Mouse (Mus musculus) liver, embryonic 14.5 days (tissue): ENCODE measurements around the gene Ccdc185. TPM values are rescaled to one million over a fixed set of nuclear protein-coding genes. Genes with fewer than 3 reads are reported as not detected.
A peak's percentile ranks its signal among the peaks of the same experiment; 100 is the strongest.

Source experiments
- ATAC-seq: fragments of 200-750 bp; cut with Nextera tagmentation; 2 replicates; pipeline ENCODE4 v1.8.0; 2017; ENCODE audit warnings: moderate number of reproducible peaks, mild to moderate bottlenecking, moderate library complexity; ENCODE audit not compliant: insufficient read depth
- DNase-seq, 3 experiments: peaks; one replicate each; pipeline ENCODE4 v3.0.0-alpha.2; 2012 to 2013; ENCODE audit warnings: low read depth in 3 of 3, low spot score in 3 of 3
- H3K27ac ChIP-seq: fragments of 300-500 bp; sonication (generic); 2 replicates; pipeline ENCODE4 v1.5.1; 2014; ENCODE audit warnings: moderate library complexity, mild to moderate bottlenecking, control low read depth, inconsistent platforms
- H3K27me3 ChIP-seq: fragments of 300-500 bp; sonication (generic); 2 replicates; pipeline ENCODE4 v1.6.1; 2014; ENCODE audit warnings: mild to moderate bottlenecking, low read length, moderate library complexity; ENCODE audit not compliant: control insufficient read depth, insufficient read depth
- H3K36me3 ChIP-seq: fragments of 300-500 bp; sonication (generic); replicated peaks from 2 replicates; pipeline ENCODE4 v1.6.1; 2014; ENCODE audit warnings: low read depth; ENCODE audit not compliant: control insufficient read depth, insufficient read depth
- H3K4me1 ChIP-seq, 2 experiments: fragments of 200-500 bp in 1 of 2; fragments of 300-500 bp in 1 of 2; sonication (generic) in 1 of 2; replicated peaks; 2 replicates each; pipeline ENCODE4 v1.6.1; 2012 to 2014; ENCODE audit warnings: antibody characterized with exemption in 1 of 2, inconsistent platforms in 1 of 2, low read length in 1 of 2; ENCODE audit not compliant: control insufficient read depth in 2 of 2, insufficient read depth in 2 of 2
- H3K4me2 ChIP-seq: fragments of 300-500 bp; sonication (generic); 2 replicates; pipeline ENCODE4 v1.6.1; 2014; ENCODE audit warnings: low read depth, mild to moderate bottlenecking, control low read depth, moderate library complexity
- H3K4me3 ChIP-seq, 2 experiments: fragments of 200-500 bp in 1 of 2; fragments of 300-500 bp in 1 of 2; sonication (generic) in 1 of 2; 2 replicates each; pipeline ENCODE4 v1.5.1; 2012 to 2014; ENCODE audit warnings: low read depth in 2 of 2, low read length in 2 of 2, mild to moderate bottlenecking in 2 of 2, control low read depth in 1 of 2, inconsistent platforms in 1 of 2, moderate library complexity in 1 of 2; ENCODE audit not compliant: insufficient read depth in 1 of 2
- H3K9ac ChIP-seq: fragments of 300-500 bp; sonication (generic); replicated peaks from 2 replicates; pipeline ENCODE4 v1.6.1; 2014; ENCODE audit warnings: mild to moderate bottlenecking, control low read depth, moderate library complexity
- H3K9me3 ChIP-seq: fragments of 300-500 bp; sonication (generic); 2 replicates; pipeline ENCODE4 v1.6.1; 2016; ENCODE audit warnings: low read length, mixed read lengths; ENCODE audit not compliant: control insufficient read depth
- CTCF ChIP-seq: IDR thresholded peaks from 2 replicates; pipeline ENCODE4 v1.5.1; 2016; ENCODE audit warnings: antibody characterized with exemption, low read depth, control low read depth
- EP300 ChIP-seq: IDR thresholded peaks from 2 replicates; pipeline ENCODE4 v1.6.1; 2016; ENCODE audit warnings: antibody characterized with exemption, low read depth
- WGBS: fragments of 180-500 bp; shearing (Covaris S2); extraction: QIAGEN DNeasy Blood & Tissue Kit; methylation state at CpG from one replicate; pipeline ENCODE4 v1.1.7; 2014; ENCODE audit not compliant: insufficient replicate concordance; 5-methylcytosine and 5-hydroxymethylcytosine counted together
- polyA plus RNA-seq, 2 experiments: library from polyadenylated mRNA; depleted of rRNA in 1 of 2; stranded (reverse) in 1 of 2; unstranded in 1 of 2; fragments of >200 nt; fragmentation: Nextera tagmentation in 1 of 2; extraction: Ambion mirVana in 1 of 2; gene quantifications; 2 replicates each; pipeline versions ENCODE4 v1.2.1 to v1.2.3; 2012 to 2014

Gene Ccdc185
- polyA plus RNA-seq, 2 experiments: not detected

DNA sequence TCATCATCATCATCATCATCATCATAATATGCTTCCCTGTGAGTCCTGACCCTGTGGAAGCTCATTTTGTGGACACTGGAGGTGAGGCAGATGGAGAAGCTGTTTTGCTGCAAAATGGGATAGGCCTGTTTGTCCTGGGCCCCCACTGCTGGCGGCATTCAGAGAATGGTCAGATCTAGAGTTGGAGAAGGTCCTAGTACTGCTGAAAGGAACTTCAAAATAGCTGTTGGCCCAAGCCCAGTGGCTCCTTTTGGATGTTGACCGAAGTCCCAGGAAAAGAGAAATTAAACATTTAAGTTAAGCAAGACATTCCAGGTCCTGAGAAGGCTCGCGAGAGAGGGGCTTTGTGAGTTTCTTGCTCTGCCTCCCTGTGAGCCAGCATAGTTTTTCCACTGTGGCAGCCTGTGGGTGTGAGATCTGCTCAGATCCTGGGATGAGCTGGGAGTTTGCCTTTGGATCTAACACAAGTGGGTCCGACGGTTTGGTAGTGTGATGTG is 30.1 kb upstream of the Ccdc185 start:
- H3K4me2 ChIP-seq: no peak overlapping the region
- no peaks in the 10 kb centered on the region for H3K36me3 ChIP-seq
- WGBS: 71% methylated on average over 6 of the region's 6 CpGs
- H3K27me3 ChIP-seq: no peaks in the 10 kb centered on the region
- H3K27ac ChIP-seq: no peak overlapping the region
- TF ChIP-seq EP300 (no peak), CTCF (no peak)
- no peaks in the 10 kb centered on the region for H3K4me1 ChIP-seq
- DNase-seq (no peak), ATAC-seq (no peak)
- no peaks in the 10 kb centered on the region for H3K9me3 ChIP-seq
- no peak overlapping the region for H3K4me3 ChIP-seq
- H3K9ac ChIP-seq: no peak overlapping the region

DNA sequence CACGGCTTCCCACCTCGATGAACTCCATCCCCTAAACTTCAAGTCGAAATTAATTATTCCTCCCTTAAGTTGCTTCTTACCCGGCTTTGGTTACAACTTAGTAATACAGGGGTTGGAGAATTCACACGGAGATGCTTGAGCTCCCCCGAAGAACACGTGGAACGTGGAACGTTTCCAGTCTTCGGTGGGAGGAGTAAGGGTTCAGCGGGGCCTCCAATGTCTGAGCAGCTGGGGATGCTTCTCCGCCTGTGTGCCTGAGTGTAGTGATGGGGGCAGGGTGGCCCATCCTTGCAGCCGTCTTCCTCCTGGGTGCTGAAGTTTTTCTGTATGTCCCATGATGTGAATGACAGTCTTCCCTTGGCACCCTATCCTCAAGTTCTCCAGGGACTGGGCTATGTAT is 29.2 kb upstream of the Ccdc185 start:
- H3K4me3 ChIP-seq: no peak overlapping the region
- WGBS: 63% methylated on average over 13 of the region's 13 CpGs
- no peak overlapping the region for H3K9ac ChIP-seq
- TF ChIP-seq CTCF: no peak
- TF ChIP-seq EP300: no peak
- H3K4me2 ChIP-seq: no peak overlapping the region
- H3K36me3 ChIP-seq: no peaks in the 10 kb centered on the region
- H3K4me1 ChIP-seq: no peaks in the 10 kb centered on the region
- DNase-seq (no peak), ATAC-seq (no peak)
- no peaks in the 10 kb centered on the region for H3K27me3 ChIP-seq
- no peak overlapping the region for H3K27ac ChIP-seq
- H3K9me3 ChIP-seq: no peaks in the 10 kb centered on the region

DNA sequence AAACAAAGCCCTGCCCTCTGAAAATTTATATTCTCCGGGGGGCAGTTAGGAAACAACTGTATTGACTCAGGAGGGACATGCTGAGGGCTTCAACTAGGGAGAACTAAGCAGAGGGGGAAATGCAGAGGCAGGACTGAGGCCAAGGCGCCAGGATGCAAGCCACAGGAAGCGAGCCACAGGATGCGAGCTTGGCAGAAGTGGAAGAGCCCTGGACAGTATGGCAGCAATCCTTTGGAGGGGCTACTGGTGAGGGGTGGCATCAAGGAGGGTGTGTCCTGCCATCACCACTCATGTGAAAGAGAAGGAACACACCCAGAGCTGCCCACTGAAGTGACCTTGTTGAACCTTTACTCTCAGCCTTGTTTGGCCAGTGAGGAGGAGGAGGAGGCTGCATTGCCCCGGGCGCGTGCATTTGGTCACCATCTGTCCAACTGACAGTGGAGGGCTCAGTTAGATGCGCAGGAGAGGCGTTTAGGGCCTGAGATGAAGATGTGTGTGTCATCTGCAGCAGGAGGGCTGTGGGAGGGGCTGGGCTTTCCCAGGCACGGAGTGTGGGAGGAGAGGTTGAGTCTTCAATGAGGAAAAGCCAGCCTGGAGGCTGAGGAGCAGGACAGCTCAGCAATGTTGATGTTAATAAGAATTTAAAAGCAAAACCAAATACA is 27.9 kb upstream of the Ccdc185 start:
- Histone ChIP-seq H3K4me2 (no peak overlapping the region), H3K36me3 (no peaks in the 10 kb centered on the region), H3K4me1 (no peaks in the 10 kb centered on the region), H3K27me3 (no peaks in the 10 kb centered on the region), H3K9me3 (no peaks in the 10 kb centered on the region), H3K4me3 (no peak overlapping the region), H3K27ac (no peak overlapping the region), H3K9ac (no peak overlapping the region)
- no peak for DNase-seq
- ATAC-seq: no peak
- TF ChIP-seq EP300 (no peak), CTCF (no peak)
- 48% methylated on average over 10 of the region's 10 CpGs for whole genome bisulfite sequencing

DNA sequence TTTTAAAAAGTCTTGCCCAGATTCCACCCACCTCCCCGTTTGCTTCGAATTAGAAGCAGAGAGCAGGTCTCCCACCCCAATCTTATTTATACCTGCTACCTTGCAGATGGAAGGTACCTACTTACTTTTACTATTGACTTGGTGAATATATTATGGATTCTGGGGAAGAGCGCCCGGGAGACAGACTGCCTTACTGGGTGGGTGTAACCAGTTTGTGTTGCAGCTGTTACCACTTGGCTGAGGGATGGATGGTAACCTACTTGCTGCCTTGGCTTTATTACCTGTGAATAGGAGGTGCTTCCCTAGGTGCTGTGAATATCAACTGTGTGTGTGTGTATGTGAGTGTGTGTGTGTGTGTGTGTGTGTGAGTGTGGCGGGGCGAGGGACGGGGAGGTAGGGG is 26.6 kb upstream of the Ccdc185 start:
- no peaks in the 10 kb centered on the region for H3K27me3 ChIP-seq
- H3K4me3 ChIP-seq: no peak overlapping the region
- WGBS: 68% methylated on average over 7 of the region's 7 CpGs
- TF ChIP-seq EP300 (no peak), CTCF (no peak)
- DNase-seq (no peak), ATAC-seq (no peak)
- no peak overlapping the region for H3K9ac ChIP-seq
- no peaks in the 10 kb centered on the region for H3K9me3 ChIP-seq
- H3K4me1 ChIP-seq: no peaks in the 10 kb centered on the region
- no peak overlapping the region for H3K4me2 ChIP-seq
- no peaks in the 10 kb centered on the region for H3K36me3 ChIP-seq
- no peak overlapping the region for H3K27ac ChIP-seq

DNA sequence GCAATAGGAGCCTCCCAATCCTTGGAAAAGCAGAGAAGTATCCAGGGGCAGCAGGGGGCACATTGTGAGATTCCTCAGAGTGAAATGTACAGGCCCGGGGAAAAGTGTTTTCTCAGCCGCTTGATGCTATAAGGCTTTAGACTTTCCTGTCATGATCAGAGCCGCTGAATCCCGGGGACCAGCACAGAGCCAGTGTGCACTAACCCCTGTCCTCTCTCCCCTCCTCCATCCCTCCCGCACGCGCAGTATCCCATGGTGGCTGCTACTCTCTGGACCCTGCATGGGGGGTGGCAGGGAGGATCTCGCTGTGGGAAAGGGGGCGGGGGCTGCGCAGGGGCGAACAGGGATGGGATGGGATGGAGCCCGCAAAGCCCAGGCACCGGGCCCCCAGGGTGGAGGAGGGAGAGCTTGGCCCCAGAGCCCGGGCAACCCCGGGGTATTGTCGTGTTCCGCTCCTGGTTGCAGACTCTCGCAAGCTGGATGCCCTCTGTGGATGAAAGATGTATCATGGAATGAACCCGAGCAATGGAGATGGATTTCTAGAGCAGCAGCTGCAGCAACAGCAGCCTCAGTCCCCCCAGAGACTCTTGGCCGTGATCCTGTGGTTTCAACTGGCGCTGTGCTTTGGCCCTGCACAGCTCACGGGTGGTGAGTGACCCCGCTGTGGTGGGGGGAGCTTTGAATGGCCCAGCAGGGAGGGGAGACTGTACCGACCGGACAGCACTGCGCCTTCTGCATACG is 15.7 kb upstream of the Ccdc185 start:
- DNase-seq: no peak
- Histone ChIP-seq H3K4me2 (peak overlapping the region; percentile 59), H3K27me3 (peaks cover 19% of the 10 kb centered on the region), H3K9ac (no peak overlapping the region), H3K36me3 (no peaks in the 10 kb centered on the region), H3K9me3 (no peaks in the 10 kb centered on the region), H3K4me1 (no peaks in the 10 kb centered on the region), H3K27ac (no peak overlapping the region), H3K4me3 (peak overlapping the region in 1 of 2 experiments; percentile 43; a peak in 2 of 4 replicates)
- TF ChIP-seq EP300 (no peak), CTCF (no peak)
- 4% methylated on average over 27 of the region's 27 CpGs for WGBS
- ATAC-seq: 0 out of 2 replicates have a peak, but pooled peaks have one; percentile 31
